Comparison of ENCODE assay signal across 22 mouse cellular contexts in the genomic region with DNA sequence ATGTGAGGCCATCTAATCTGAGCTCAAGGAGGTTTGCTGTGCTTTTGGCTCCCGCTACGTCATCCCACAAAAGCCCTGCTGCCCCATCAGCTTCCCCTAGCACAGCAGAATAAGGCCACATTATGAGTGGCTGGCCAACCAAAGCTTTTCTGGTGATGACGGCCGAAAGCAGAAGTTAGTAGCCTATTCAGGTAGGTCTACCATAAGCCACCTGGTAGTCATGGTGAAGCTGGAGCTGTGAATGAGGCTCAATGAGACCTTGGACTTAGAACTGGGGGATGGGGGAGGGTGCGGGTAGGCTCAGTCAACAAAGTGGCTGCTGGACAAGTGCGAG. TPM values are rescaled to one million over a fixed set of nuclear protein-coding genes. Genes with fewer than 3 reads are reported as not detected.
DNase-seq lines count a peak whose midpoint lies in the region; ATAC-seq and TF ChIP-seq lines count a peak whose summit lies in the region.
"Had no signal": no experiment of that assay in that cellular context is flagged by ENCODE, and none has a peak within 500 bp of the region (broad histone marks: within the 10 kb centered on the region; RNA-seq: fewer than 3 reads in every experiment).

No protein-coding gene starts in this region.

- peak overlapping the region; percentile 100 for H3K27ac ChIP-seq in thymus, adult 2 months (ENCODE audit: control insufficient read depth, insufficient read depth, low read length)
- H3K27ac ChIP-seq: embryonic facial prominence, embryonic 12.5 days; embryonic facial prominence, embryonic 15.5 days; gastrocnemius, adult 2 months; hindbrain, embryonic 13.5 days had no signal

- TF ChIP-seq POLR2A in thymus, adult 2 months (IDR thresholded peaks at IDR 0.05; ENCODE audit: control insufficient read depth, extremely low read depth, insufficient read depth, low read length, poor library complexity) = no peak

- peak overlapping the region; percentile 26 for H3K4me3 ChIP-seq in megakaryocyte, embryonic 14.5 days (replicated peaks)
- no peak overlapping the region for H3K4me3 ChIP-seq in thymus, adult 2 months (ENCODE audit: control insufficient read depth, insufficient read depth, low read length)
- H3K4me3 ChIP-seq: embryonic facial prominence, embryonic 12.5 days; embryonic facial prominence, embryonic 15.5 days; gastrocnemius, adult 2 months; hindbrain, embryonic 13.5 days had no signal

- peaks cover 77% of the 10 kb centered on the region for H3K36me3 ChIP-seq in megakaryocyte, embryonic 14.5 days (replicated peaks; ENCODE audit: low read length)
- H3K36me3 ChIP-seq in thymus, adult 2 months (ENCODE audit: control insufficient read depth, insufficient read depth, low read length) = no peaks in the 10 kb centered on the region
- H3K36me3 ChIP-seq: embryonic facial prominence, embryonic 12.5 days; embryonic facial prominence, embryonic 15.5 days; hindbrain, embryonic 13.5 days had no signal

- no peaks in the 10 kb centered on the region for H3K27me3 ChIP-seq in megakaryocyte, embryonic 14.5 days (replicated peaks)
- no peaks in the 10 kb centered on the region for H3K27me3 ChIP-seq in thymus, adult 2 months (ENCODE audit: control insufficient read depth, insufficient read depth, low read length)
- H3K27me3 ChIP-seq: embryonic facial prominence, embryonic 12.5 days; embryonic facial prominence, embryonic 15.5 days; hindbrain, embryonic 13.5 days had no signal

- no peak for DNase-seq in thymus, adult 2 months
- DNase-seq in thymus, postnatal 10 days (ENCODE audit: low spot score in 2 of 2) = no peak
- DNase-seq in cerebellum, adult 9-11 months = no peak
- no peak for DNase-seq in T-cell, adult 2 months (ENCODE audit: low spot score)
- no peak for DNase-seq in kidney, adult 8-10 months
- DNase-seq: adrenal gland, adult 8-10 months; adrenal gland, postnatal 25 days; cerebellum, adult 11-12 months; cerebellum, adult 8-10 months; cerebellum, postnatal 14 days; forebrain, postnatal 0 days; gastrocnemius, adult 2 months; gastrocnemius, postnatal 14 days; heart, adult 11 months had no signal

- no peaks in the 10 kb centered on the region for H3K9me3 ChIP-seq in megakaryocyte, embryonic 14.5 days
- H3K9me3 ChIP-seq: embryonic facial prominence, embryonic 12.5 days; embryonic facial prominence, embryonic 15.5 days; hindbrain, embryonic 13.5 days had no signal

- ATAC-seq in megakaryocyte, adult 5-6 weeks (ENCODE audit: poor library complexity, severe bottlenecking) = no peak
- peak; percentile 41; the same call in 1 of the 2 replicates for ATAC-seq in neutrophil, adult 5-6 weeks (ENCODE audit: extremely low read depth, insufficient number of reproducible peaks, low FRiP score, poor library complexity, severe bottlenecking)
- ATAC-seq: forebrain, embryonic 14.5 days; forebrain, postnatal 0 days; hindbrain, embryonic 16.5 days had no signal

- H3K4me1 ChIP-seq in megakaryocyte, embryonic 14.5 days = peaks cover 77% of the 10 kb centered on the region
- peaks cover 60% of the 10 kb centered on the region for H3K4me1 ChIP-seq in thymus, adult 2 months (replicated peaks; ENCODE audit: control insufficient read depth, insufficient read depth, low read length)
- H3K4me1 ChIP-seq: embryonic facial prominence, embryonic 15.5 days; hindbrain, embryonic 13.5 days had no signal

- 86% methylated on average over 6 of the region's 6 CpGs for WGBS in thymus, adult 2 months

- TF ChIP-seq CTCF in thymus, adult 2 months (IDR thresholded peaks at IDR 0.05; ENCODE audit: borderline replicate concordance, control insufficient read depth, extremely low read depth, insufficient read depth, low read length, poor library complexity) = no peak

RNA-seq across cellular contexts. Expression of gene Rgs10, which starts 36.1 kb away (rescaled TPM):
- polyA plus RNA-seq in megakaryocyte, embryonic 14.5 days (2012; ENCODE audit: insufficient read depth, low replicate concordance) = 650 and 1,157 TPM in 2 replicates
- 155 and 159 TPM in 2 replicates for total RNA-seq in megakaryocyte, adult 5-6 weeks (2015)
- 158 and 165 TPM in 2 replicates for total RNA-seq in megakaryocyte, adult 5-6 weeks (2017)
- polyA plus RNA-seq in thymus, adult 2 months (2012; rRNA removed) = 62.5 and 71.8 TPM in 2 replicates
- total RNA-seq in neutrophil, adult 5-6 weeks (2017) = 27.0 and 28.9 TPM in 2 replicates
